12 mouse cellular contexts compared by ENCODE assay signal in genomic region chr12:33244132-33244875, GRCm38 (mm10).
DNase-seq lines count a peak whose midpoint lies in the region; ATAC-seq and TF ChIP-seq lines count a peak whose summit lies in the region.
"Had no signal": no experiment of that assay in that cellular context is flagged by ENCODE, and none has a peak within 500 bp of the region (broad histone marks: within the 10 kb centered on the region; RNA-seq: fewer than 3 reads in every experiment).

No protein-coding gene starts in this region.

- no peaks in the 10 kb centered on the region for H3K9me3 ChIP-seq in forebrain, embryonic 15.5 days
- peaks cover 4% of the 10 kb centered on the region; the same call in 1 of the 2 replicates for H3K9me3 ChIP-seq in forebrain, embryonic 10.5 days
- no peaks in the 10 kb centered on the region for H3K9me3 ChIP-seq in liver, embryonic 13.5 days (replicated peaks)
- 0 out of 2 replicates have a peak, but pooled peaks cover 3% of the 10 kb centered on the region for H3K9me3 ChIP-seq in heart, embryonic 14.5 days (ENCODE audit: control insufficient read depth, low read length)
- H3K9me3 ChIP-seq in midbrain, postnatal 0 days (ENCODE audit: low read length) = no peaks in the 10 kb centered on the region
- H3K9me3 ChIP-seq: neural tube, embryonic 12.5 days had no signal

- H3K27me3 ChIP-seq in forebrain, embryonic 15.5 days = no peaks in the 10 kb centered on the region
- H3K27me3 ChIP-seq in forebrain, embryonic 10.5 days (ENCODE audit: poor library complexity, severe bottlenecking) = no peaks in the 10 kb centered on the region
- H3K27me3 ChIP-seq in liver, embryonic 13.5 days = no peaks in the 10 kb centered on the region
- H3K27me3 ChIP-seq in heart, embryonic 14.5 days (ENCODE audit: control insufficient read depth, insufficient read depth, low read length) = no peaks in the 10 kb centered on the region
- no peaks in the 10 kb centered on the region for H3K27me3 ChIP-seq in midbrain, postnatal 0 days (ENCODE audit: insufficient read depth, low read length)
- H3K27me3 ChIP-seq: limb, embryonic 13.5 days; neural tube, embryonic 12.5 days had no signal

- no peak for ATAC-seq in forebrain, embryonic 15.5 days (replicated peaks)
- no peak for ATAC-seq in liver, embryonic 13.5 days (ENCODE audit: low read depth)
- no peak for ATAC-seq in heart, embryonic 14.5 days (ENCODE audit: insufficient number of reproducible peaks, insufficient read depth, low FRiP score, low read depth)
- ATAC-seq in midbrain, postnatal 0 days (ENCODE audit: low FRiP score) = no peak

- peaks cover 40% of the 10 kb centered on the region for H3K4me1 ChIP-seq in forebrain, embryonic 15.5 days
- H3K4me1 ChIP-seq in forebrain, embryonic 10.5 days = peaks cover 13% of the 10 kb centered on the region; the same call in 1 of the 2 replicates
- H3K4me1 ChIP-seq in liver, embryonic 13.5 days (replicated peaks) = peaks cover 23% of the 10 kb centered on the region
- peaks cover 29 to 51% of the 10 kb centered on the region in 2 experiments for H3K4me1 ChIP-seq in heart, embryonic 14.5 days (ENCODE audit: control insufficient read depth in 2 of 2, insufficient read depth in 2 of 2, low read length in 2 of 2)
- H3K4me1 ChIP-seq in midbrain, postnatal 0 days (ENCODE audit: insufficient read depth, low read length) = no peaks in the 10 kb centered on the region; the same call in 1 of the 2 replicates

- no peaks in the 10 kb centered on the region for H3K36me3 ChIP-seq in forebrain, embryonic 15.5 days
- H3K36me3 ChIP-seq in forebrain, embryonic 10.5 days (replicated peaks) = no peaks in the 10 kb centered on the region
- no peaks in the 10 kb centered on the region for H3K36me3 ChIP-seq in liver, embryonic 13.5 days
- no peaks in the 10 kb centered on the region for H3K36me3 ChIP-seq in heart, embryonic 14.5 days (ENCODE audit: control insufficient read depth, insufficient read depth, low read length)
- no peaks in the 10 kb centered on the region for H3K36me3 ChIP-seq in midbrain, postnatal 0 days (ENCODE audit: insufficient read depth, low read length)
- H3K36me3 ChIP-seq: neural tube, embryonic 12.5 days had no signal

- no peak for DNase-seq in forebrain, embryonic 10.5 days (ENCODE audit: extremely low spot score, low spot score)
- DNase-seq in liver, embryonic 13.5 days = no peak
- no peak for DNase-seq in liver
- no peak for DNase-seq in midbrain, postnatal 0 days (ENCODE audit: low spot score)
- no peak for DNase-seq in embryo, embryonic 10 days (ENCODE audit: low spot score)
- DNase-seq in cerebellum, postnatal 14 days = no peak
- DNase-seq: cerebellum, postnatal 25 days; thymus, postnatal 36 days had no signal

- H3K9ac ChIP-seq in forebrain, embryonic 15.5 days (replicated peaks) = no peak overlapping the region
- no peak overlapping the region for H3K9ac ChIP-seq in liver, embryonic 13.5 days
- peak overlapping the region; percentile 38; the same call in 1 of the 2 replicates for H3K9ac ChIP-seq in heart, embryonic 14.5 days (ENCODE audit: low read length)
- H3K9ac ChIP-seq in midbrain, postnatal 0 days (replicated peaks; ENCODE audit: low read length, poor library complexity, severe bottlenecking) = no peak overlapping the region
- H3K9ac ChIP-seq: limb, embryonic 13.5 days; neural tube, embryonic 12.5 days had no signal

- H3K4me2 ChIP-seq in forebrain, embryonic 15.5 days (replicated peaks) = no peak overlapping the region
- no peak overlapping the region for H3K4me2 ChIP-seq in liver, embryonic 13.5 days
- H3K4me2 ChIP-seq in heart, embryonic 14.5 days (ENCODE audit: low read length) = peak overlapping the region; percentile 53
- H3K4me2 ChIP-seq in midbrain, postnatal 0 days (ENCODE audit: low read depth, low read length, poor library complexity, severe bottlenecking) = peak overlapping the region; percentile 20; the same call in 1 of the 2 replicates
- H3K4me2 ChIP-seq: limb, embryonic 13.5 days; neural tube, embryonic 12.5 days had no signal

- TF ChIP-seq CTCF in midbrain, postnatal 0 days (IDR thresholded peaks at IDR 0.05) = no peak

- H3K4me3 ChIP-seq in forebrain, embryonic 15.5 days = no peak overlapping the region
- no peak overlapping the region for H3K4me3 ChIP-seq in forebrain, embryonic 10.5 days
- no peak overlapping the region for H3K4me3 ChIP-seq in liver, embryonic 13.5 days (replicated peaks)
- no peak overlapping the region for H3K4me3 ChIP-seq in heart, embryonic 14.5 days (ENCODE audit: control insufficient read depth in 1 of 2, insufficient read depth in 1 of 2, low read depth in 1 of 2, low read length in 2 of 2)
- H3K4me3 ChIP-seq in midbrain, postnatal 0 days (ENCODE audit: low read depth, low read length) = no peak overlapping the region
- H3K4me3 ChIP-seq: limb, embryonic 13.5 days; neural tube, embryonic 12.5 days had no signal

- H3K27ac ChIP-seq in forebrain, embryonic 15.5 days (replicated peaks) = peak overlapping the region; percentile 57
- no peak overlapping the region for H3K27ac ChIP-seq in forebrain, embryonic 10.5 days
- peak overlapping the region; percentile 39; the same call in 1 of the 2 replicates for H3K27ac ChIP-seq in liver, embryonic 13.5 days
- peak overlapping the region; percentile 37 to 66 for H3K27ac ChIP-seq in heart, embryonic 14.5 days (replicated peaks in 1 of 2; ENCODE audit: control insufficient read depth in 1 of 2, insufficient read depth in 1 of 2, low read depth in 2 of 2, low read length in 2 of 2)
- H3K27ac ChIP-seq in midbrain, postnatal 0 days (ENCODE audit: low read depth, low read length) = no peak overlapping the region
- H3K27ac ChIP-seq: limb, embryonic 13.5 days; neural tube, embryonic 12.5 days had no signal

- 71% methylated on average over 15 of the region's 15 CpGs for WGBS in forebrain, embryonic 15.5 days
- 82% methylated on average over 15 of the region's 15 CpGs for WGBS in forebrain, embryonic 10.5 days
- WGBS in liver, embryonic 13.5 days (ENCODE audit: insufficient replicate concordance) = 79% methylated on average over 15 of the region's 15 CpGs
- 19% methylated on average over 15 of the region's 15 CpGs for WGBS in heart, embryonic 14.5 days
- 38% methylated on average over 15 of the region's 15 CpGs for WGBS in midbrain, postnatal 0 days

Comparison
In these comparisons a context has a peak if more than half of its experiments do, and no peak if none do; other contexts are left out.
1. H3K27ac ChIP-seq: peak in forebrain, embryonic 15.5 days (single experiment), liver, embryonic 13.5 days (single experiment) and heart, embryonic 14.5 days (2 of 2); none in forebrain, embryonic 10.5 days (single experiment) and midbrain, postnatal 0 days (single experiment).
2. H3K4me2 ChIP-seq: peak in heart, embryonic 14.5 days (single experiment) and midbrain, postnatal 0 days (single experiment); none in forebrain, embryonic 15.5 days (single experiment) and liver, embryonic 13.5 days (single experiment).